7 mouse cellular contexts compared by ENCODE assay signal in genomic region chr13:55212361-55213137, GRCm38 (mm10). TPM values are rescaled to one million over a fixed set of nuclear protein-coding genes. Genes with fewer than 3 reads are reported as not detected.
DNase-seq lines count a peak whose midpoint lies in the region; ATAC-seq lines count a peak whose summit lies in the region.

No protein-coding gene starts in this region.

- peak overlapping the region; percentile 82 for H3K4me3 ChIP-seq in hindbrain, embryonic 13.5 days

- peak; percentile 71 for DNase-seq in ZHBTc4 (ENCODE audit: low read depth, low spot score)
- peak; percentile 79 for DNase-seq in cerebellum, adult 9-11 months
- DNase-seq in frontal cortex, postnatal 10 days (ENCODE audit: low spot score in 2 of 2): peak; percentile 50 to 64
- DNase-seq in left cerebral cortex, adult 11 months (ENCODE audit: low spot score): peak; percentile 62
- peak; percentile 50 for DNase-seq in mesoderm, embryonic 11.5 days (ENCODE audit: low read depth, low spot score)
- peak; percentile 61 to 73 for DNase-seq in spleen, adult 18-20 months

- H3K4me2 ChIP-seq in hindbrain, embryonic 13.5 days: peak overlapping the region; percentile 83

- ATAC-seq in hindbrain, embryonic 13.5 days (ENCODE audit: low FRiP score): peak; percentile 19; the same call in 1 of the 2 replicates

- peaks cover 9% of the 10 kb centered on the region for H3K36me3 ChIP-seq in hindbrain, embryonic 13.5 days

- under 1% methylated on average over 53 of the region's 58 CpGs for WGBS in hindbrain, embryonic 13.5 days

- peak overlapping the region; percentile 97 for H3K9ac ChIP-seq in hindbrain, embryonic 13.5 days

- peak overlapping the region; percentile 98 for H3K27ac ChIP-seq in hindbrain, embryonic 13.5 days

- H3K9me3 ChIP-seq in hindbrain, embryonic 13.5 days: no peaks in the 10 kb centered on the region

- peaks cover 64% of the 10 kb centered on the region for H3K4me1 ChIP-seq in hindbrain, embryonic 13.5 days (replicated peaks)

- H3K27me3 ChIP-seq in hindbrain, embryonic 13.5 days: no peaks in the 10 kb centered on the region

RNA-seq across cellular contexts. Expression of gene Nsd1, which starts 3.0 kb away (rescaled TPM):
- 70.7 and 73.5 TPM in 2 replicates for polyA plus RNA-seq in hindbrain, embryonic 13.5 days (2015; fragmentation: Nextera tagmentation; extraction: Ambion mirVana)

Comparison
In these comparisons a context has a peak if more than half of its experiments do, and no peak if none do; other contexts are left out.
1. Peak in every context shown above with its lines: DNase-seq, ATAC-seq, H3K4me3 ChIP-seq and H3K27ac ChIP-seq.